Mouse (Mus musculus) heart, postnatal 0 days (tissue): ENCODE data around the gene Slc16a5.

Experiments
- CTCF ChIP-seq: IDR thresholded peaks from 2 replicates; pipeline ENCODE4 v1.5.1; 2016; ENCODE audit warnings: antibody characterized with exemption, control low read depth, low read depth
- EP300 ChIP-seq: IDR thresholded peaks from 2 replicates; pipeline ENCODE4 v1.6.1; 2016; ENCODE audit warnings: antibody characterized with exemption, low read depth

- no peak for TF ChIP-seq CTCF
- no peak for TF ChIP-seq EP300
Measured at GRCm38 (mm10) chr11:115420336-115421190, 41.7 kb upstream of the Slc16a5 start.
